8 mouse cellular contexts compared by ENCODE assay signal in the genomic region with DNA sequence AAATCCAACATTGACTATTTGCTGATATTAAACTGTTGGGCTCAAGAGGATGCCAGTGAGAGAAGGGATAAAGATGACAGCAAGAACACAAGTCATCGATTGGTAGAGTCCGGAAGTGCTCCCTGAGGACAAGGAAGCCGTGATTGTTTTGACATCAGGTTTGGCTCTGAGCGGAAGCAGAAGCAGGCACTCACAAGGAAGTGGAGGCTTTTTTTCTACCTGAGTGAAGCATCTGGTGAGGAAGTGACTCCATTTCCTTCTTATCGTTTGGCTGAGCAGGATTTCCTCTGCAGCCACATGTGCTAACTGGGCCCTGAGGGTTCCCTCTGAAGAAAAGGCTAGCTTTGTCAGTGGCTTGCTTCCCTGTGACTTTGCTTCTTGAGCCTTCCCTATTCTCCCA.
DNase-seq lines count a peak whose midpoint lies in the region; ATAC-seq lines count a peak whose summit lies in the region.

No protein-coding gene starts in this region.

- ATAC-seq in embryonic facial prominence, embryonic 12.5 days (ENCODE audit: insufficient number of reproducible peaks, insufficient read depth, low FRiP score, low TSS enrichment), result no peak

- H3K4me1 ChIP-seq in embryonic facial prominence, embryonic 12.5 days, result peaks cover 20% of the 10 kb centered on the region

- intact Hi-C loops in heart, postnatal 10 days (cut with DNase I), result no loop called here
- intact Hi-C loops in left cerebral cortex, postnatal 14 days (cut with DNase I), result no loop called here

- H3K9ac ChIP-seq in embryonic facial prominence, embryonic 12.5 days, result no peak overlapping the region

- 0 out of 2 replicates have a peak overlapping the region, but pooled peaks have one; percentile 46 for H3K27ac ChIP-seq in embryonic facial prominence, embryonic 12.5 days

- no peaks in the 10 kb centered on the region for H3K36me3 ChIP-seq in embryonic facial prominence, embryonic 12.5 days
- H3K36me3 ChIP-seq in splenic B cell, adult 2 months (ENCODE audit: control insufficient read depth, insufficient read depth, low read length, poor library complexity, severe bottlenecking), result no peaks in the 10 kb centered on the region

- no peak overlapping the region for H3K4me2 ChIP-seq in embryonic facial prominence, embryonic 12.5 days (replicated peaks)

- H3K27me3 ChIP-seq in embryonic facial prominence, embryonic 12.5 days, result no peaks in the 10 kb centered on the region
- H3K27me3 ChIP-seq in splenic B cell, adult 2 months (ENCODE audit: control insufficient read depth, insufficient read depth, low read length, poor library complexity, severe bottlenecking), result no peaks in the 10 kb centered on the region

- no peak overlapping the region for H3K4me3 ChIP-seq in embryonic facial prominence, embryonic 12.5 days

- DNase-seq in lung, postnatal 25 days (ENCODE audit: low spot score), result peak; percentile 36
- no peak for DNase-seq in lung, postnatal 36 days
- peak; percentile 31 to 35 for DNase-seq in heart, postnatal 10 days
- DNase-seq in splenic B cell, adult 2 months (ENCODE audit: low read depth, low spot score), result peak; percentile 81
- no peak for DNase-seq in left cerebral cortex, postnatal 14 days (ENCODE audit: low spot score in 2 of 2)
- no peak for DNase-seq in layer of hippocampus, adult 18-20 months (ENCODE audit: low spot score in 2 of 2)
- DNase-seq in cerebellum, adult 11-12 months, result no peak

- WGBS in embryonic facial prominence, embryonic 12.5 days, result 61% methylated on average over 5 of the region's 5 CpGs

- no peaks in the 10 kb centered on the region for H3K9me3 ChIP-seq in embryonic facial prominence, embryonic 12.5 days

Comparison
In these comparisons a context has a peak if more than half of its experiments do, and no peak if none do; other contexts are left out.
1. DNase-seq: peak in lung, postnatal 25 days (single experiment), heart, postnatal 10 days (2 of 2) and splenic B cell, adult 2 months (single experiment); none in lung, postnatal 36 days (single experiment), left cerebral cortex, postnatal 14 days (0 of 2), layer of hippocampus, adult 18-20 months (0 of 2) and cerebellum, adult 11-12 months (single experiment).